Mouse (Mus musculus): ENCODE data around the gene Trio.

Trio gene

GRCm38 (mm10) chr15:28037651-28038050 lies 12.0 kb upstream of the Trio start:
- CTCF ChIA-PET = no interaction called here

GRCm38 (mm10) chr15:28035601-28036000 lies 10.0 kb upstream of the Trio start:
- CTCF ChIA-PET = interaction anchor here (0.6 kb wide), 1 partner anchor 9 kb away, joined by 3 read pairs; no protein-coding TSS in a partner anchor

GRCm38 (mm10) chr15:28034636-28035035 lies 9.0 kb upstream of the Trio start:
- CTCF ChIA-PET = no interaction called here

GRCm38 (mm10) chr15:28029371-28029770 lies 3.7 kb upstream of the Trio start:
- CTCF ChIA-PET = no interaction called here

- CTCF ChIA-PET = no interaction called here
Measured at GRCm38 (mm10) chr15:28028542-28028941, 2.9 kb upstream of the Trio start.

GRCm38 (mm10) chr15:28026167-28026481 lies 476 bp upstream of the Trio start:
- CTCF ChIA-PET = interaction anchor here (0.8 to 1.0 kb wide), 2 partner anchors 107 to 119 kb away, joined by 4 read pairs; no protein-coding TSS in a partner anchor

GRCm38 (mm10) chr15:28024965-28025338 lies 696 bp downstream of the Trio start:
- CTCF ChIA-PET = no interaction called here

GRCm38 (mm10) chr15:28024031-28024964 lies 1.4 kb downstream of the Trio start:
- CTCF ChIA-PET = no interaction called here

- CTCF ChIA-PET = interaction anchor here (0.6 to 0.7 kb wide), 3 partner anchors 8 to 282 kb away, joined by 3 to 12 read pairs (median 11); no protein-coding TSS in a partner anchor
Measured at GRCm38 (mm10) chr15:28021591-28022209, 3.9 kb downstream of the Trio start.

- CTCF ChIA-PET = interaction anchor here (0.6 kb wide), 1 partner anchor 53 kb away, joined by 6 read pairs; no protein-coding TSS in a partner anchor
Measured at GRCm38 (mm10) chr15:28019393-28020070, 6.1 kb downstream of the Trio start.

GRCm38 (mm10) chr15:28007516-28007915 lies 18.1 kb downstream of the Trio start:
- CTCF ChIA-PET = no interaction called here

- CTCF ChIA-PET = no interaction called here
Measured at GRCm38 (mm10) chr15:28004192-28004767, 21.4 kb downstream of the Trio start.

GRCm38 (mm10) chr15:28002515-28002914 lies 23.1 kb downstream of the Trio start:
- CTCF ChIA-PET = no interaction called here

GRCm38 (mm10) chr15:28001299-28001698 lies 24.3 kb downstream of the Trio start:
- CTCF ChIA-PET = interaction anchor here (0.6 kb wide), 1 partner anchor 131 kb away, joined by 3 read pairs; no protein-coding TSS in a partner anchor

GRCm38 (mm10) chr15:27998621-27999359 lies 26.9 kb downstream of the Trio start:
- CTCF ChIA-PET = no interaction called here

- CTCF ChIA-PET = no interaction called here
Measured at GRCm38 (mm10) chr15:27997917-27998316, 27.7 kb downstream of the Trio start.

- CTCF ChIA-PET = no interaction called here
Measured at GRCm38 (mm10) chr15:27997391-27997841, 28.2 kb downstream of the Trio start.

GRCm38 (mm10) chr15:27996750-27997149 lies 28.9 kb downstream of the Trio start:
- CTCF ChIA-PET = no interaction called here

GRCm38 (mm10) chr15:27995421-27995820 lies 30.2 kb downstream of the Trio start:
- CTCF ChIA-PET = no interaction called here

GRCm38 (mm10) chr15:27994870-27995269 lies 30.8 kb downstream of the Trio start:
- CTCF ChIA-PET = no interaction called here

GRCm38 (mm10) chr15:27993528-27993927 lies 32.1 kb downstream of the Trio start:
- CTCF ChIA-PET = no interaction called here
